Mouse (Mus musculus): ENCODE results near the gene Ndufs3. TPM values are rescaled to one million over a fixed set of nuclear protein-coding genes. Genes with fewer than 3 reads are reported as not detected.

Ndufs3 gene
- total RNA-seq (2022), result 100 to 1,000 TPM; 244 to 284 (median 255) TPM

DNA sequence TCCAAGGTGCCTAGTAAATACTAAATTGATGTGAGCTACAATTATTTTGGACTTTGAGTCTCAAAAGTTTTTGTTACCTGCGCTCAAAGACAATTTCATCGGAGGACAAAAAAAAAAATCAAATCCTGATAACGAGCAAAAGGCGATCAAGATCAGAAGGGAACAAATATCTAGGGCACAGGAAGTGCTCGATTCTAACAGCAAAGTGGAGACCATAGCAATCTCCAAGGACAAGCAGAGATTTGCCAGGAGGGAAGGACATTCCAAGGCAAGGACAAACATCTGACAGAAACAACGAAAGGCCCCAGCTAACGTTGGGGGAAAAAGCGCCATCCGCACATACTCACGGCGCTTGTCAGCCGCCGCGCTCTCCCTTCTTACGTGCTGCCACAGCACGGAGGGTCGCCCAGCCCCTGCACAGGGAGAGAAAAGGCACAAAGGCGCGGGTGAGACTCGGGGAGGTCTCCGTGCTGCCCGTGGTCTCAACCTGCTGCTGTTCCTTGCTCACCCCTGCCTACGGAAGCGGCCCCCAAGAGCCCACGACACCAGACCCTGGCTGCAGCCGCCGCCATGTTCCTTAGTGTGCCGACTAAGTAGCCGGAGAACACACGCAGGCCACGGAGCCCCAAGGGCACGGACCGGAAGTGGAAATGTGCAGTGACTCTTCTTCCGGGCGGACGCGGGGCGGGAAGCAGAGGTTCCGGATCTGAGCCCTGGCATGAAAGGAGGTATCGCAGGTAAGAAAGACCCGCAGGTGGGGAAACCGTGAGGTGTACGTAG is at the start of gene Ndufs3, which contains the start of gene Kbtbd4:
Ndufs3 (minus strand) TSS at position 752 of the 780 bp plus-strand sequence.
Kbtbd4 (plus strand) TSS at position 665 of the 780 bp plus-strand sequence.
- DNase-seq (ENCODE audit: low spot score in 2 of 2), result peak; percentile 75 to 83

DNA sequence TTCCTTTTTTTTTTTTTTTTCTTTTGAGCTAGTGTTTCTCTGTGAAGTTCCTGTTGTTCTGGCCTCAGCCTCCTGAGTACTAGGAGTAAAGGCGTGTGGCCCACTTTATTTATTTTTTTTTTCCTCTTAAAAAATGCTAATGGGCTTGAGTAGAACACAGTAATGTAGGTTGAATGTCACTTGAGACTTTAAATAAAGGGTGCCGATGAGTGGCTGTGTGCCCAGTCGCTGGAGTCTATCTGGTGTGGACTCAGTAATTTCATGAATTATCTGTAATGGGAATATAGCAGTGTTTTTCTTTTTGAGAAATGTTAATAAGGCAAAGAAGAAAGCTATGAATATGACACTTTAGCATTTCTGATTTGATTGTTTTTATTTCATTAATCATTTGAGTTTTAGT is 48.8 kb upstream of the Ndufs3 start:
- no peak for DNase-seq (ENCODE audit: low spot score in 2 of 2)

DNA sequence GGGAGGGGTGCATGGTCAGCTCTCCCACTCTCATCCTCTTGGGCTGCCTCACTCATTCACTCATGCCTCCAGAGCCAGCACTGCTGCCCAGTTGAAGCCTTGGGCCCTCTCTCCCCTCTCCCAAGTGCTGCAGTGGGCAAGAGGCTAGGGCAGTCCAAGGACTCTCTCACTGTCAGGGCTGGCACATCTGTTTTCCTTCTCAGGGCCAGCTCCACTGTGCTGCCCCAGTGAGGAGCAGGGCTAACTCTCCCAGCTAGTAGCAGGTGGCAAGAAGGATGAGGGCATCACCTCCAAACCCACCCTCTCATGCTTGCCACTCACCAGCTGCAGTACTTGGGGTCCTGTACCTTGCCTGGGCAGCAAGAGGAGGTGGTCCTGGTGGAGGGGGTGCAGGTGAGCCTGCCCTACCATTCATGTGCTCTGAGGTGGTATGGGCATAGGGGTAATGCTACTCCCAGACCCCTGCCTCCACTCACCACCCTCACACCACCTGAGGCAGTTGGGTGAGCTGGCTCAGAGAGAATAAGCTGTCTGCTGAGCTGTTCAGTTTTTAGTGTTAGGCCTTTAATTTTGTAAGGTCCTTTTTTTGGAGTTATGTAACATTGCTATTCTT is 46.1 kb upstream of the Ndufs3 start:
- DNase-seq (ENCODE audit: low spot score in 2 of 2), result no peak

DNA sequence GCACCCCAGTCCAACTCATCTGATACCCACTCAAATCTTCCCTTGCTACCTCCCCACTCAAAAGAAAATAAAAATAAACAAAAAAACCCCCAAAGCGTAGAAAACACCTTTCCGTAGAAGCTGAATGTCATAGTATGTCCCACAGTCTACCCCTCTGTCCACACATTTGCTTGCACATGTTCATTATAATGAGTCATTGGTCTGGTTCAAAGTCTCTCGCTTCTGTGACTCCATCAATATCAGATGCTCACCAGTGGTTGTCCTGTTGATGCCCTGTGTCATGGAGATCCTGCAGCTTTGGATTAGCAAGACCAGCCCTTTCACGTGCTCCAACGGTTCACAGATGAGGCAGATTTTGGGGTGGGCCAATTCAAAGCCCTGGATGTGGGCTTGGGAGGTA is 45.5 kb upstream of the Ndufs3 start:
- no peak for DNase-seq (ENCODE audit: low spot score in 2 of 2)

DNA sequence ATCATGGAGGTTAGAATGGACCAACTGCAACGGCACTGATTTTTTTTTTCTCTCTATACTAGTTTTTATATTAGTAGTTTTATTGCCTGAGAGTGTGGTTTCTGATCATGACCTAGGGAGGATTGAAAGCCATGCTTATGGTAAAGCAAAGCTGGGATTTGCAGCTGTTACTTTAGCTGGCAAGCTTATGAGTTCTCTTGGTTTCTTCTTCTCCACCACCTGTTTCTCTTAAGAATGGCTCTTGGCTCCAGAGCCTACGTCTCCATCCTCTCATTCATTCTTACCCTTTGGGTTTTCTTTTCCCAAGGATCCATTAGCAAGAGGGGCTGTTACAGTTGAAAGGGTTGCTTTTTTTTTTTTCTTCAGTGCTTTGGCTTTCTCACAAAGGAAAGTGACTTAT is 37.1 kb upstream of the Ndufs3 start:
- no peak for DNase-seq (ENCODE audit: low spot score in 2 of 2)

DNA sequence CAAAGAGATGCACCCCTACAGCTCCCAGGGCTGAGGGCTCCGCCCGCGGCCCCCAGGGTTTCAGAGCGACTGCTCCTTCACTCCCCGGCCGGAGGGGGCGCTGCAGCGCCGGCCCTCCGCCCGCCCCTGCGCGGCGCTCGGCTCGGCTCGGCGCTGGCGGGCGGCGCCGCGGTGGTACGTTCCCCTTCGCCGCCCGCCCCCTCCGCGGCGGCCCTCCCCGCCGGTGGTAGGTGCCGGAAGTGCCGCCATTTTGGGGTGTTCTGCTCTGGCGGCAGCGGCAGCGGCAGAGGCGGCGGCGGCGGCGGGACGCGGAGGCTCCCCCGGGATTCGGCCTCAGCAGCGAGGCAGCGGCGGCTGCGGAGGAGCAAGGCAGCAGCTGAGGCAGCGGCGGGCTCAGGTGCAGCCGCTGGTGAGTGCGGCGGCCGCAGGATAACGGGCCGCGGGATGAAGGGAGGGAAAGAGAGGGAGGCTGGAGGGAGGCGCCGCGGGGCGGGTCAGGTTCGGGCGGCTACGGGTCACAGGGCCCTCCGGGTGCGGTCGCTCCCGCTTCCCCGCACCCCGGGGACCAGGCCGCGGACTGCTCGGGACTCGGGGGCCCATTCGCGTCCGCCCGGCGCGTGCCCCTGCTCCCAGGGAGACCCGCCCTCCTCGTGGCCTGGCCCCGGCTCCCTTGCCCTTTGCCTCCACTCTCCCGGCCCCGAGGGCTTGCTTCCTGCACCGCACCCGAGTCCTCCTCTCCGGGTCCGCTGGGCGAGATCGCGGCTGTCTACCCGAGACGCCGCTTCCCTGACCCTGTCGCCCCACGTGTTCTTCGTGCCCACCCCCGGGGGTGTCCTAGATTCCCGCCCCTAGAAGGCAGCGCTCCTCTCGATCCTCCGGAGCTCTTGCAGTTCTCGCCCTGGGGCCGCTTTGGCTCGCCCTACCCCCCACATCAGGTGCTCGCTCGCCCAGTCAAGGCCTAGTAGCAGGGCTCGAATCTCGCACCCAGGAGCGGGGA is 35.9 kb upstream of the Ndufs3 start, which contains the start of gene Celf1:
Celf1 (plus strand) TSS at position 150 of the 997 bp plus-strand sequence.
- peak; percentile 61 to 73 for DNase-seq (ENCODE audit: low spot score in 2 of 2)

GRCm38 (mm10) chr2:90939750-90940149 is 35.1 kb upstream of the Ndufs3 start:
- no peak for DNase-seq (ENCODE audit: low spot score in 2 of 2)

DNA sequence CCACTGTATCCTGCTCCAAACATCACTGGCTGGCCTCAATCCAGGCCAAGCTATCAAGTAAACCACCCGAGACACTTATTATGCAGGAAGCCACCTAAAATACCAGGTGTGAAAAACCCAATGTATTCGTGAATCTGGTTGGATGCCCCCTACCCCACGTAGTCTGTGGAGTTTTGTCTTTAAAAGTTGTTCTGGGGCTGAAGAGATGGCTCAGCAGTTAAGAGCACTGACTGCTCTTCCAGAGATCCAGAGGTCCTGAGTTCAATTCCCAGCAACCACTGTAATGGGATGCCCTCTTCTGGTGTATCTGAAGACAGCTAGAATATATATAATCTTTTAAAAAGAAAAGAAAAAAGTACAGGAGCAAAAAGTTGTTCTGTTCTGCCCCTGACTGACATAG is 33.7 kb upstream of the Ndufs3 start:
- no peak for DNase-seq (ENCODE audit: low spot score in 2 of 2)

DNA sequence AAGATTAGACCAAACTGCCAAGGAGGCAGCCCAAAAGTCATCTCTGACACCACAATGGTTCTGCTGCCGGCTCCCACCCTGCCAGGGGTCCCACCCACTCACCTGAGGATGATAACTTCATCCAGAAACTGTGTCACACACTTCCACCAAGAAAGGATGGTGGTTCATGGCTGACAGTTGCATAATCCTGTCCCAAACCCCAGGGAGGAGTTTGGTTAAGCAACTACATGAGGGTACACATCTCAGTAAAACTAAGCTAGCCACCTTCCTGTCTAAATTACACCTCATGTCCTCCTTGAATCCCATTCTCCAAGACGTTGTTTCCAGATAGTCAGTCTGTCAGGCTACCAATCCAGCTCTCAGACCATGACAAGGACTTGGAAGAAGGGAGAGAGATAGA is 27.6 kb upstream of the Ndufs3 start:
- DNase-seq (ENCODE audit: low spot score in 2 of 2), result no peak

GRCm38 (mm10) chr2:90931829-90932228 is 27.2 kb upstream of the Ndufs3 start:
- DNase-seq (ENCODE audit: low spot score in 2 of 2), result no peak

GRCm38 (mm10) chr2:90928566-90928965 is 23.9 kb upstream of the Ndufs3 start:
- no peak for DNase-seq (ENCODE audit: low spot score in 2 of 2)

DNA sequence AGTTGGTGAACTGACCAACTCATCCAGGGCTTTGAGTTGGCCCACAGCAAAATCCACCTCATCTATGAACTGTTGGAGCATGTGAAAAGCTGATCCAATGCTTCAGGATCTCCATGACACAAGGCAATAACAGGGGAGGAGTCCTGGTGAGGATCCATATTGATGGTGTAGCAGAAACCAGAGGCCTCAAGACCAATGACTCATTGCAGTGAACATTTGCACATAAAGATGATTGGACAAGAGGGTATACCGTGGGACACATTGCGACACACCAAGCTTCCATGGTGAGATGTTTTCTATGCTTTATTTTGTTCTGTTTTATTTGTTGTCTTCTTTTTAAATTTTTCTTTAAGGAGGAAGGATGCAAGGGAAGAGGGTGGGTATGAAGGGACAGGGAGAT is 18.0 kb upstream of the Ndufs3 start:
- DNase-seq (ENCODE audit: low spot score in 2 of 2), result no peak

- DNase-seq (ENCODE audit: low spot score in 2 of 2), result no peak
Measured at GRCm38 (mm10) chr2:90921178-90921577, 16.6 kb upstream of the Ndufs3 start.

GRCm38 (mm10) chr2:90917999-90918698 is 13.5 kb upstream of the Ndufs3 start:
- DNase-seq (ENCODE audit: low spot score in 2 of 2), result peak in 1 of 2 experiments; percentile 32

DNA sequence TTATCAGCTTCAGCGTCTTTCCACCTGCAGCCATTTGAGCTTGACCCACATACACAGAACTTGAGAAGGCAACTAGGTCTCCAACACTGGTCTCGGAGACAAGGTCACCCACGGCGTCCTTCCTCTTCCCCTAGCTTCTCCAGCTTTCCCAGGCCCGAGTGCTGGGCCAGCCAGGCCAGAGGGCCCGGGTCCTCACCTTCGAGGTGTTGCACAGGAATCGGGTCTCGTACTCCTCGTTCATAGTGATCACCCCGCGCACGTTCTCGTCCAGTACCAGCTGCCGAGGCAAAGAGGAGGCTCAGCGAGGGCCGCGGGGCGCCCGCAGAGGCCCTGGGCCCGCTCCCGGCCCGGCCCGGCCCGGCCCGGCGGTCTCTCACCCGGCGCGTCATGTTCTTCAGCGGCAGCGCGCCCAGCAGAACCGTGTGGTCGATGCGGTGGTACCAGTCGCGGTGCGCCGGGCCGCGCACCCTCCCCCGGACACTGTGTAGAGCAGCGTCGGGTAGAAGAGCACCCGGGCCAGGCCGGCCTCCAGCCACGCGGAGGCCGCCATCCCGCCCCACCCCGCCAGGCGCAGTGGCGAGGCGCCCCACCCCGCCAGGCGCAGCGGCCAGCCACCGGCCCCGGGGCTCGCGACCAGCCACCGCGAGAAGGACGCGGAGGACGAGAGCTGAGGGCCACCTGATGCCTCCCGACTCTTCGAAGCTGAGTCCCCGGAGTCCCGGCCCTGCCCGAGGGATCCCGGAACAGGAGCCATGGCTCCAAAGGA is 12.8 kb upstream of the Ndufs3 start:
- DNase-seq (ENCODE audit: low spot score in 2 of 2), result peak; percentile 43 to 50

GRCm38 (mm10) chr2:90916560-90917232 is 12.1 kb upstream of the Ndufs3 start:
- DNase-seq (ENCODE audit: low spot score in 2 of 2), result no peak

- DNase-seq (ENCODE audit: low spot score in 2 of 2), result no peak
Measured at GRCm38 (mm10) chr2:90915516-90915915, 10.9 kb upstream of the Ndufs3 start.

GRCm38 (mm10) chr2:90913671-90914070 is 9.0 kb upstream of the Ndufs3 start:
- DNase-seq (ENCODE audit: low spot score in 2 of 2), result no peak

DNA sequence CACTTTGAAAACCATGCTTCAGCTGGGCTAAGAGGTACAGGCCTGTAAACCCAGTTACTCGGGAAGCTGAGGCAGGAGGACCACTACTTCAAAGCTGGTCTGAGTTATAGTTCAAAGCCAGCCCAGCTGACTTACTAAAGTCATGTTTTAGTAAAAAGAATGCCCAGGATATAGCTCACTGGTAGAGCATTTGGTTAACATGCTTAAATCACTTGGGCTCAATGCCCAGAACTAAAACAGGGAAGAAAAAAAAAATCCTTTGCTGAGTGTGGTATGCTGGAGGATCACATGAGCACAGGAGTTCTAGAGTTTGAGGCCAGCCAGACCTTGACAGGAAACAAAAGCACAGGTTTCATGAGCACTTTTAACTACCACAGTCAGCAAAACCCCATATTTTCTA is 7.0 kb upstream of the Ndufs3 start:
- no peak for DNase-seq (ENCODE audit: low spot score in 2 of 2)

DNA sequence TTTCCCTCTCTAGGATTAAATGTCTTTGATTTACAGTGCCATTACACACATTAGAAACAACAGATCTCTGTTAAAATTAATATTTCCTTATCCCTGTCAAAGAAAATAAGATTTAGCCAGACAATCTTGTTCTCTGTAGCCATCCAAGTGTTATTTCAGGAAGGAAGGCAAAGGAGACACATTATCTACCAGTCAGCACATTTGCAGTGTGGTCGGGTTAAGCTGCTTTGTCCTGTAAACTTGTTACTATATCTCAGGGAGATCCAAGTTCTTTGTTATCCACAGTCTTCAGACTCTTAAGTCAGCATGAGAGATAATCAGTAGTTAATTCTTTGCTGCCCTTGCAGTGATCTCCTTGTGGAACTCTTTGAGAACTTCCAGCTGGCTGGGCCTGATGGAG is 6.2 kb upstream of the Ndufs3 start:
- no peak for DNase-seq (ENCODE audit: low spot score in 2 of 2)
